Mouse (Mus musculus) heart, adult 11 months (tissue): ENCODE data around the gene Grid1.

ENCODE experiments used
- DNase-seq: peaks from one replicate; pipeline ENCODE4 v3.0.0; 2022

Gene Grid1

GRCm38 (mm10) chr14:34838999-34839398 lies 19.1 kb downstream of the Grid1 start:
- no peak for DNase-seq

- no peak for DNase-seq
Measured at GRCm38 (mm10) chr14:34839898-34840297, 20.0 kb downstream of the Grid1 start.

- no peak for DNase-seq
Measured at GRCm38 (mm10) chr14:34843579-34843978, 23.7 kb downstream of the Grid1 start.

- DNase-seq = no peak
Measured at GRCm38 (mm10) chr14:34844166-34844565, 24.3 kb downstream of the Grid1 start.

- DNase-seq = no peak
Measured at GRCm38 (mm10) chr14:34846799-34847198, 26.9 kb downstream of the Grid1 start.

- no peak for DNase-seq
Measured at GRCm38 (mm10) chr14:34847625-34848024, 27.7 kb downstream of the Grid1 start.

GRCm38 (mm10) chr14:34860891-34861780 lies 41.2 kb downstream of the Grid1 start:
- no peak for DNase-seq

- no peak for DNase-seq
Measured at GRCm38 (mm10) chr14:34867266-34867665, 47.4 kb downstream of the Grid1 start.

GRCm38 (mm10) chr14:34868513-34869260 lies 48.8 kb downstream of the Grid1 start:
- no peak for DNase-seq

GRCm38 (mm10) chr14:34879996-34880395 lies 60.1 kb downstream of the Grid1 start:
- no peak for DNase-seq

GRCm38 (mm10) chr14:34880431-34881421 lies 60.8 kb downstream of the Grid1 start:
- no peak for DNase-seq

GRCm38 (mm10) chr14:34884194-34884593 lies 64.3 kb downstream of the Grid1 start:
- no peak for DNase-seq

- DNase-seq = no peak
Measured at GRCm38 (mm10) chr14:34884611-34885010, 64.7 kb downstream of the Grid1 start.

GRCm38 (mm10) chr14:34891769-34892532 lies 72.0 kb downstream of the Grid1 start:
- DNase-seq = no peak

- DNase-seq = no peak
Measured at GRCm38 (mm10) chr14:34896253-34896982, 76.5 kb downstream of the Grid1 start.

GRCm38 (mm10) chr14:34903854-34904253 lies 83.9 kb downstream of the Grid1 start:
- no peak for DNase-seq

- no peak for DNase-seq
Measured at GRCm38 (mm10) chr14:34905697-34906096, 85.8 kb downstream of the Grid1 start.

- no peak for DNase-seq
Measured at GRCm38 (mm10) chr14:34908366-34908765, 88.5 kb downstream of the Grid1 start.

- DNase-seq = no peak
Measured at GRCm38 (mm10) chr14:34908804-34909203, 88.9 kb downstream of the Grid1 start.

GRCm38 (mm10) chr14:34916315-34916714 lies 96.4 kb downstream of the Grid1 start:
- no peak for DNase-seq

- no peak for DNase-seq
Measured at GRCm38 (mm10) chr14:34917111-34917510, 97.2 kb downstream of the Grid1 start.
